Mouse (Mus musculus): ENCODE results near the gene Abcc4.

Abcc4 gene

DNA sequence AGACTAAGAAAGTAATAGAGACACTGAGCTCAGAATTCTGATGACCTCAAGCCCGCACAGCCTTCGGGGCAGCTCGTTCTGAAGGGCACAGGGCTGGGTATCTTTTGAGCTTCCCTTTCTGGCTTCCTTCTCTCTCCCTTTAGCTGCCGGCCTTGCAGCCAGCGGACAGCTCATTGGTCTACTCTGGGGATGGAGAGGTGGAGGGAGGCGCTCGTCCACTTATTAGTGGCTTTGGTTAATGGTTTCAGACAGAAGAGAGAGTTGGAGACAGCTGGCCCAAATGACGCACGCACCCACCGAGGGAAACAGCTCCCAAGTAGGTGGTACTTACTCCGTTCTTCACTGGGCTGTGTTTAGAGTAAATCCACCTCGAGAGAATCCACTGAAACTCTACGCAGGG, 214.7 kb downstream of the Abcc4 start:
- no peak for DNase-seq

DNA sequence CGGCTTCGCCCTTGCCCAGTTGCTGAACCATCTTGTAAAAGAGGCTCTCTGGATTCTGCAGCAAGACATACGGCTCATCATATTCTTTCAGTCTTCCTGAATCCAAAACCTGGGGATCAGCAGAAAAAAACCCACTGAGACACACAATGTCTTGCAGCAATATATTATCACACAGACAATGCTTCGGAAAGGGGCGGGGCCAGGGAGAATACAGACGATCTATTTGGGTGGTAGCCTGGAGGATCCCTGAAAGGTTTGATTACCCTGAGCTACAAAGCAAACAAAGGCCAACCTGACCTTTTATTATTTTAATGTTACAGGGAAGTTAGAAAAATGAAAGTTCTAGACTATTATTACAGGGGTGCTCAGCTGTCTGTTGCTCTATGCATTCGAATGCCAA, 215.5 kb downstream of the Abcc4 start:
- no peak for DNase-seq

DNA sequence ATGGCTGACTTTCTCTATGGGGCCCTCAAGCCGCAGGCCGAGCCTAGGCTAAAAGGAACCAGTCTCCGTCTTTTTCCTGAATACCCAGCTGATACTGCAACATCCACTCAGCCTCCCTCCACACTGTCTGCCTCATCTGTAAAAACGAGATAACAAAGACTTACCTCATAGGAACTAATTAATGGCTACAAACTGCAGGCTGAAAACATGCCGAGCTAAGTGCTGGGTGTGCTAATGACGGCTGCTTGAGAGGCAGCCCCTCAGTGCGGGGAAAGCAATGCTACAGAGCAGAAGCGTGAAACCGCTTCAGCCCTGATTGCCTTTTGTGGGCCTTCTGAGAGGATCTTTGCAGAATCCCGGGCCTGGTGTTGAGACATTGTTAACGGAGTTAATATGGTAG, 219.7 kb downstream of the Abcc4 start:
- DNase-seq, result no peak

DNA sequence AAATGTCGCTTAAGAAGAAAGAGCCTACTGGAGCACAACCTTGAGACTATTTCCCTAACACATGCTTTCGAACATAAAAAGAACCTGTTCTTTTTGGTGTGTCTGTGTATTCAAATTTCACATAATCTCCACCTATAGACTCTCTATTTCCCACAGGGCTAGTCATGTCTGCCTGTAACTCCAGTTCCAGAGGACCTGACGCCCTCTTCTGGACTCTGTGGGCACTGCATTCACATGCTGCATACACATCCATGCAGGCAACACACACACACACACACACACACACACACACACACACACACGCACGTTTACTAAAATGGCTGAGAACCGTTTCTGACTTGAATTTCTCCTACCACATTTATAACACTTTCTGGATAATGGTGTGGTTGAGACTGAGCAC, 220.4 kb downstream of the Abcc4 start:
- DNase-seq, result no peak

DNA sequence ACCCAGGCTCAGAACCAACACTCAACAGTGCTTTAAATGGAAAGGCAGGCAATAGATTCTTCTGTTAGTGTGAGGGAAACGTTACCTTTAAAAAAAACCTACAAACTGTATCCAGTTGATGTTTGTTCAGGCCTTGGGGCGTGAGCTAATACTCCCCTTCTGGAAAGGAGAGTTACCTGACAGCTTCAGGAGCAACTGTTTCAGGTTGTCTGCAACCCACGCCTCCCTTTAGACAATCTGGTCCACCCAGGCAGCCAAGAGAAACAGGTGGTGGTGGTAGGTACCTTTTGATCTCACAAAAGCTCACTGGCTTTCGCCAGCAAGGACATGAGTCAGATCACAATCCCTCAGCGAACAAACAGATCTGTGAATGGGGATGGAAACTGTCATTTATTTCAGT, 223.7 kb downstream of the Abcc4 start:
- no peak for DNase-seq

DNA sequence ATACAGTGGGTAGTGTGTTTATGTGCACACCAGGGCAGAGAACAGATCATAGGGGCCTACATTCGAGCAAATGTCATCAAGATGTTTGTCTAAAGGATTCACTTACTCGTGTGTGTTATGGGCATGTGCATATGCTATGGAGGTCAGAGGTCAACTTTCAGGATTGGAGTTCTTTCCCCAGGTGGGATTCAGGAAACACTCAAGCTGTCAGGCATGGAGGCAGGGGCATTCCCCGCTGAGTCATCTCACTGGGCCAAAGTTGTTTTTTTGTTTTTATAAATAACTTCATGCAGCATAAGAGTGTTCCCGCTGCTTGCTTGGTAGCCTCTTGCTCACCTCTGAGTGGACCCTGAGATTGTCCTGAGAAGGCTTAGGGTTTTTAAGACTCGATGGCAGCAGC, 224.2 kb downstream of the Abcc4 start:
- DNase-seq, result no peak

DNA sequence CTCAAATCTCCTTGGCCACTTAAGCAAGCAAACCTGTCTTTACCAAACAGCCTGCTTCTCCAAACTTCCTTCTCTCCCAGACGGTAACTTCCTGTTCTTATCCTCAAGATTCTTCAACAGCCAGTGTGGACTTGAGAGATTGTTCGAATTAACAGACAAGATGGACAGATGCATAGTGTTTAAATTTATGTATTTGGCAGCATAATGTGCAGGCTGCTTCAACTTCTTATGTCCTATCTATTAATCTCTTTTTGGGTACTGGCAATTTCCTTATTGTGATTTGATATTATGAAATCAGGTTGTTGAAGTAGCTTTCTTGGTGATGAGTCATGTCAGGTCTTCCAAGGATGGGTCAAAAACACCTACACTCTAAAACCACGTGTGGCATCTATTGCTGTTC, 229.7 kb downstream of the Abcc4 start:
- no peak for DNase-seq

DNA sequence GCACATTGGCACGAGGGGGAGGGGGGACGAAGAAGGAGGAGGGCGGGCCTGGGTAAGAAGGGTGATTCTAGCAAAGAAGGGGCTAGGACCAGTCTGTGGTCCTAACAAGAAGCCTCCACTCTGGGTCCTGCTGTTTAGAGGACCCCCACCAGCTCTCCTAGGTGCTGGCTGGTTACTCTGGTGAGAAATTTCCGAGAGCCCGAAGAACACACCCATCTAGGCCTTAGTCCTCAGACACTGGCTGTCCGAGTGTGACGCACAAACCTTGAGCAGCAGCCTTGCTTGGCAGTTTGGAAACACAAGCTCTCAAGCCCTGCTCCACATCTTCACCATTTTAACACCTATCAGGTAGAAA, 230.9 kb downstream of the Abcc4 start:
- DNase-seq, result no peak

DNA sequence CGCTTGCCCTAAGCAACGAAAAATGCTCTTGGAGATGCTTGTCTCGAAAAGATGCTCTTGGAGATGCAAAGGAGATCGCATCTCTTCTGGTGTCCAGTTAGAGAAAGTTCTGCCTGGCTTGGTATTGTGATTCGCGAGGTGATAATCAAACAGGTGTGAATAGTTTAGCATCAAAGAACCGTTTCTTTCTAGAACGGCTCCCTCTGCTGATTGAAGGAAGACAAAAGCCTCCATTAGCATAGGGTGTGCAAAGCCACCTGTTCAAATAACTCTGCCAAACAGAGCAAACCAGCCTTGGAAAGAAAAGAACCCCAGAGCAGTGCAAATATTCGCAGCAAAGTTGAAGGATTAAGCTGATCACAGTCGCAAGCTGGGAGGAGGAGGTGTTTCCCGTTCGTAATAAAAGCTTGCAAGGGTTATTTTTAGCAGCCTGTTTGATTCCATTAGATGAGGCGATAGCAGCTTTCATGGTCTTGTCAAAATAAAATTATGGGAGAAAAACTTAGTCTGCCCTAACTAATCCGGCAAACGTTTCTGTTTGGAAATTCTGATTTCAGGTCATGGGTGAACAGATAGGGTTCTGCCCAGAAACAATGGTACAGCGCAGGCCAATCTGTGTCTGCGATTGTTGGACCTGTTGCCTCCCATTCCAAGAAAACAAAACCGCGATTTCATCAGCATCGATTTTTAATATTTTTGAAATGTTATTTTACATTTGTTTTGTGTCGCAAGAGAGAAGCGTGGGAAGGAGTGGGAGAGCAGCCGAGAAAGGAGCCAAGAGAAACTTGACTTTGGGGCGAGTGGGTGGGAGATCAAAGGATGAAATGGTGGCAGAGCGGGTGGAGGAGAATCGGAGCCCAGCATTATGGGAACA, 231.6 kb downstream of the Abcc4 start:
- DNase-seq, result no peak

DNA sequence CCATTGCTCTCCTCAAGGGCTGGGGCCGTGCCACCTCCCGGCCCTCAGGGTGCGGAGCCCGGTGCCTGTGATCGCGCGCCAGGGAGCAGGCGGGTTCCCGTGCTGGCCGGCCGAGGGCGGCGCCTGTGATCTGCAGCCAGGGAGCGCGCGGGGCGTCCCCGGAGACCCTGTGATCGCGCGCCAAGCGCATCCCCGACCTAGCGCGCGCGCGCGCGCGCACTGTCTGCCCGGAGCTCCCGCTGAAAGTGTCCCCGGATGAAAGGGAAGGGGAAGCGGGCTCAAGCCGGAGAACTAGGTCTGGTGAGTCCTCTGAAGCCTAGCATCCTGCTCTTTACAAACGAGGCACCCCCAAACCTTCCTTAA, 232.2 kb downstream of the Abcc4 start:
- no peak for DNase-seq

DNA sequence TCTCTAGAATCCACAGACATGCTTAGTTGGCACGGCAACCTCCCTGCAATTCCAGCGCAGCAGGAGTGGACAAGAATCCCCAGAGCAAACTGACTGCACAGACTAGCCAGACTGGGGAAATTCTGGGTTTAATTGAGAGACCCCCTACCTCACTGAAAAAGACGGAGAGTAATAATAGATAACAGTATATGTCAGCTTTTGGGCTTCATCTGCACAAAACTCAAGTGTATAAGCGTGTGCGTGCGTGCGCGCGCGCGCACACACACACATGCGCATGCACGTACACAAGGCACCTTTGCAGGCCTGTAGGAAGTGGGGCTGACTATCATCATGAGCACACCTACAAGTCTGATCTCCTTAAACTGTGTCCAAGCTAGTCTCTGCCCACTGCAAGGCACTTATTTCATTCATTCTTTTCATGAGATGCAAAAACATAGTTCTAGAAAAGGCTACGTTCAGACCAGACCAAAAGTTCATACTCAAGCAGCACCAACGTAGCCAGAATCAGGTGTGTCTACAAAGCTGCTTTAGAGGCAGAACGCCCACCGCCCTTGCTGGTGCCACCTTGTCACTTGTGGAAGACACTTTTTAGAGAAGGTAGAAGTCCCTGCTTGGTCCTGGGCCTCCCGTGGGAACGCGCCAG, 232.7 kb downstream of the Abcc4 start:
- DNase-seq, result no peak

DNA sequence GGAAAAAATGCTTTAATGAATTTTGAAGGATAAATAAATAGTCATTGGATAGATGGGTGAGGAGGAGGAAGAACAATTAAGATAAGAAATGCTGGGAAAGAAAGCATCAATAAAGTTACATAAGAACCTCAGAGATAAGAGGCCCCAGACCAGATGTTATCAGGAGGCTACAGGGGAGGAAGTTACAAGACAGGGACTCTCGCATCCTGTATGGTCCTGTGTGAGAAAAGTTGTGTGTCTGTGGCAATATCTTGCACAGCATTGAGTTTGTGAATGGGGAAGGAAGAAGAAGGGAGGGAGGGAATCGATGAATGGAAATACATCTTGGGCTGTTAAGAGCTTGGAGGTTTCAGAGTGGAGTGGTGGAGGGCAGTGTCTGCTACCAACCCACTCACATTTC, 240.7 kb downstream of the Abcc4 start:
- DNase-seq, result no peak

DNA sequence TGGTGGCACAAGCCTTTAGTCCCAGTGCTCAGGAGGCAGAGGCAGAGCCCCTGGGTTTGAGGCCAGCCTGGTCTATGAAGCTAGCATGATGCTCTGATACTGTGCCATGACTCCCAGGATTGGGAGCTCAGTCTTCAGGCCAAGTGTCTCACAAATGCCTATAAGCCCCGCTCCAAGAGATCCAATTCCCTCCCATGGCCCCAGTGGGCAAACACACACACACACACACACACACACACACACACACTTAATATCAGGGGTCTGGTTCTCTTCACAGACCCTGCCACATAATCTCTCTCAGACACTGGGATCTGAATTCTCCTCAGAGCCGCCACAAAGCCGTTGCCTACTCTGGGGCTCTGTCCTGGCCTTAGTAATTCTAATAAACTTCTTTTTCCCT, 241.6 kb downstream of the Abcc4 start:
- no peak for DNase-seq

DNA sequence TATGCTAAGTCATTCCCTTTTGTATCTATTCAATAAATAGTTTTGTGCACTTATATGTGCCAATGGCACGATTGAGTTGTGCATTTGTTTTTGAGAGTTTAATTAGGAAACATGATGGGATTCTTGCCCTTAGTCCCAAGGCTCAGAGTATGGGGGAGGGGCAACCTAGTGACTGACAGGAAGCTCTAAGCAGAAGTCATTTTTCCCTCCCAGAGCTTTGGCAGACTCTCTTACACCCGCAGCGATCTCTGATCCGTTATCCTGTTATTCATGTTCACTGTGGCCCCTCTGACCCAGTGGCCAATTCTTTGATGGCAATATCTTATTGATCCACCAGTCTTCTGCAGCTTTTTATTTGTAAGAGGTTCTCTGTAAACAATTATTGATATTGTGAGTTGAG, 253.4 kb downstream of the Abcc4 start:
- DNase-seq, result no peak

DNA sequence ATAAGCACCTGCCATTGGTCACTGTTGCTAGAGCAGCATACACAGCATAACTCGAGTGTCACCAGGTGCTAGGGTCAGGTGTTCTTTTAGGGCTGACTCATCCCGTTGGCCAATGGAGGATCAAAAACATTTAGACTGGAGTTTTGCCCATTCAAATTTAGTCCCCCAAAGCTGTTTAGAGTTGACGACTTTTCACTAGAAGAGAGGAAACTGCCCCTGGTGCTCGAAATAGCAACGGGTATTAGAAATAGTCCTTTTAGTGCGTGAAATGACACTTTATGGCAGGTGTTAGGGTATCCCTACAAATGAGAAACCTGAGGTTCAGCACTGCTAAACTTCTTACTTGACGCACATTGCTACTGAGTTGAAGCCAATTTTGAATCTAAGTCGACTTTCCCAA, 265.9 kb downstream of the Abcc4 start:
- no peak for DNase-seq

DNA sequence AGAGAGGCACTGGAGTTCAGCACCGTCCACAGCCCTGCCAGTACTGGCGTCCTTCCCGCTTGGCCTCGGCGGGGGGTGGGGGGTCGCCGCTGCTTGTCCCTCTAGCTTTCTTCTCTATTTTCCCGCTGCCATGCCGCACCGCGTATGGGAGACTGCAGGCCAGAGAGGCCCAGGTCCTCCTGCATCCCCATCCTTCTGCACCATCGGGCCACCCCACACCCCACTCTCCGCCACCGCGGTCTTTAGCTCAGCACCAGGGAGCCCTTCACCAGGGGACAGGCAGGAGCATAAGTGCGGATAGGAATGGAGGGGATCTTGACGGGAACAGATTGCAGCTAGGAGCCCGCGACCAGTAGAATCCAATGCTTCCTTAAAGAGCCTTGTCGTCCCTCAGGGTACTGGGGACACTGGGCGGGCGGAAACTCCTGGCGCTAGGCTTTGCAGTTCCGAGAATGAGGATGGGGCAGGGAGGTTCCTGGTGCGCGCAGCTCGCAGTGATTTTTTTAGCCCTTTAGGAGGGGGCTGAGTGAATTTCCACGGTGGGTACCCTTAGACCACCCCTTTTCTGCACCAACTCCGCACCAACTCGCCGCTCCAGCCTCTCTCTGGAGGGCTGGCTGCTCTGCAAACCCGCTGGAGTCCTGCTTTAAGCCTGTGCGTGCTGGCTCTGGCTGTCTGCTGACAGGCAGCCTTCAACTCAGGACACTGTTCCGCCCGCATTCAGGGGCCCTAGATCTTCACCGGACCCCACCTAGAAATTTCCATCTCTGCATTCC, 268.7 kb downstream of the Abcc4 start:
- DNase-seq, result no peak

DNA sequence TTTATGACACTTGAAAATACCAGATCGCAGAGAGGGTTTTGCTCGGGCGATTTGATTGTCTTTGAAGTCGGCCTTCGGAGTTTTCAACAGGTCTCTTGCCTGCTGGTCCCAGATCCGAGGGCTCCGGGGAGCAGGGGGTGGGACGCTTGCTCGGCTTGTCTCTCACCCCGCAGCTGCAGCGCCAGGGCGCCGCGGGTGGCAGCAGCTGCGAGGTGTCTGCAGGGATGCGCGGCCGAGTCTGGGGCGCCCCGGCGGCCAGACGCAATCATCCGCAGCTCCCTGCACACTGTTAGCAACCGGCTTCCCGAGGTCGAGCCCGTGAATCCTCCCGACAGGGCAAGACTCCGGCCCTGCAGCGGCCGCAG, 269.2 kb downstream of the Abcc4 start:
- DNase-seq, result no peak

DNA sequence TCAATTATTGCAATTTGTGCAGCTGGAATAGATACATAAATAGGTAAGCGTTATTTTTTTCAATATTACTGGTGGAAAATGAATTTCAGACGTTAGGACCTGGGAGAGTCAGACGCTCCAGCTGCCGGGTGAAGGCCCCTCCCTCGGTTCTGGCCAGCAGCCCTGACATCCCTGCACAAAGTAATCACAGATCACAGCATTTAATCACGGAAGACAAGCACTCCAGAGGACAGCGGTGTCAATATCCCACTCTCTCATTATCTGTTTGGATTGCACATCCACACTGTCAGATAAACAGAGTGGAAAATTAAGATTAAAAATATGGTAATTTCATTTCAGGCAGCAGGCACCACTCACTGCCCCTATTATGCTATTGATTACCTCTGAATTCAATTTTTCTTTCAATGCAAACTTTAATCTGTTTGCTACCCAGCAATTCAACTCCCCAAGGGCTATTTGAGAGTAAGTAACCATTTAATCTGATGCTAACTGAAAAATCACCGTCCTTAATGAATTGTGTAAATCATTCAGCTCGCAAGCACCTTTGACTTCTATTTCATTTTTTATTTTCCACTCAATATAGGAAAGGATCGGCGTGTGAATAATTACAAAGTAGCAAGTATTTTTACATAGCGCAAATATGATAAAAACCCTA, 270.2 kb downstream of the Abcc4 start:
- DNase-seq, result no peak

DNA sequence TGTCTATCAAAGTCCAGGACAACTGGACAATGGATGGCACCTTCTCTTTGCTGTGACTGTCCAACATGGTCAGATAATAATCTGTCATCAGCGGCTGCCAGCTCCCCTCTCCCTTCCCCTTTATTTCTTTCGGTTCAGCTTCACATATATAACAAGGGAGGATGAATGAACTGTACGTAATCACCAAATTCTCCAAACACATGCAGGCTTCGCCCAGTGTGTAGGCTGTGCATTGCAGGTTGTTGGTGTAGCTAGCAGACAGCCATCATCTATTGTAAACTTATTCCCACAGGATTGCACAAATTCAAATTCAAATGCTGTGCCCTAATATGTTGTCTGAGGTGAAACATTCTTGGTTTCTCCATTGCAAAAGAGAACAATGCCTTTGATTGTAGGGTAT, 271.2 kb downstream of the Abcc4 start:
- no peak for DNase-seq

DNA sequence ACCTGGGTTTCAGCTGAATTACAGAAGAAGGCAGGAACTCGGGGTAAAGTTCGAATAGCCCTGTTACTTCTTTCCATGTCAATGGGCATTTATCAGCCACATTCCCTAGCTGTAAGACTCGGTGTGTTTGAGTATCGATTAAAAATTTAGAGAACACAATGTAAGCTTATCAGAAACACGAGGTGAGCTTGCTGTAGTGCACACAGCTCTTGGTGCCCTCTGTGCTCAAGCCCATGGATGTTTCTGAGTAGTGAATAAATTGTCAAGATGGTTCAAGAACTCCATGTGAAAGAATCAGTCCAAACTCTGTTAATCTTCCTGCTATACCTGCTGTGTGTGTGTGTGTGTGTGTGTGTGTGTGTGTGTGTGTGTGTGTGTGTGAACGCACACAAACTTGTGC, 272.2 kb downstream of the Abcc4 start:
- DNase-seq, result no peak

Data from thymus, adult 18-20 months (tissue).